Mouse (Mus musculus) G1E-ER4 (cell line): ENCODE results near the gene Tbc1d2. TPM values are rescaled to one million over a fixed set of nuclear protein-coding genes. Genes with fewer than 3 reads are reported as not detected.

Experiments
- GATA1 ChIP-seq: IDR thresholded peaks from one replicate; pipeline ENCODE4 v1.8.0; 2012; ENCODE audit warnings: low read length, inconsistent platforms
- polyA plus RNA-seq: library from polyadenylated mRNA; stranded (reverse); fragments of >175 nt; gene quantifications from 2 replicates; pipeline ENCODE4 v1.2.3, GENCODE M21; 2012

Tbc1d2 gene
- polyA plus RNA-seq, 1 experiment: not detected

GRCm38 (mm10) chr4:46618196-46618817 lies 31.7 kb downstream of the Tbc1d2 start:
- TF ChIP-seq GATA1: no peak

GRCm38 (mm10) chr4:46617408-46617807 lies 32.6 kb downstream of the Tbc1d2 start:
- TF ChIP-seq GATA1: no peak

GRCm38 (mm10) chr4:46614641-46615040 lies 35.4 kb downstream of the Tbc1d2 start:
- no peak for TF ChIP-seq GATA1

- TF ChIP-seq GATA1: no peak
Measured at GRCm38 (mm10) chr4:46613618-46614017, 36.4 kb downstream of the Tbc1d2 start.

GRCm38 (mm10) chr4:46611181-46611580 lies 38.8 kb downstream of the Tbc1d2 start:
- TF ChIP-seq GATA1: no peak

- no peak for TF ChIP-seq GATA1
Measured at GRCm38 (mm10) chr4:46607601-46608000, 42.4 kb downstream of the Tbc1d2 start.

- TF ChIP-seq GATA1: no peak
Measured at GRCm38 (mm10) chr4:46605451-46605850, 44.6 kb downstream of the Tbc1d2 start.

- TF ChIP-seq GATA1: no peak
Measured at GRCm38 (mm10) chr4:46602704-46603103, 47.3 kb downstream of the Tbc1d2 start.

GRCm38 (mm10) chr4:46601844-46602423 lies 48.1 kb downstream of the Tbc1d2 start, which contains the start of gene Coro2a:
Gene Coro2a, minus strand, starts transcription at chr4:46602202.
- TF ChIP-seq GATA1: no peak

GRCm38 (mm10) chr4:46601258-46601843 lies 48.7 kb downstream of the Tbc1d2 start:
- no peak for TF ChIP-seq GATA1

- no peak for TF ChIP-seq GATA1
Measured at GRCm38 (mm10) chr4:46600473-46601257, 49.3 kb downstream of the Tbc1d2 start.

GRCm38 (mm10) chr4:46598981-46599380 lies 51.0 kb downstream of the Tbc1d2 start:
- TF ChIP-seq GATA1: no peak

- no peak for TF ChIP-seq GATA1
Measured at GRCm38 (mm10) chr4:46598111-46598510, 51.9 kb downstream of the Tbc1d2 start.

- no peak for TF ChIP-seq GATA1
Measured at GRCm38 (mm10) chr4:46597286-46597961, 52.6 kb downstream of the Tbc1d2 start.

- TF ChIP-seq GATA1: no peak
Measured at GRCm38 (mm10) chr4:46596398-46596797, 53.6 kb downstream of the Tbc1d2 start.

GRCm38 (mm10) chr4:46594131-46594530 lies 55.9 kb downstream of the Tbc1d2 start:
- TF ChIP-seq GATA1: peak; percentile 24
